Mouse (Mus musculus): ENCODE data around the gene Grrp1. TPM values are rescaled to one million over a fixed set of nuclear protein-coding genes. Genes with fewer than 3 reads are reported as not detected.
A peak's percentile ranks its signal among the peaks of the same experiment; 100 is the strongest.

Grrp1 gene
- polyA plus RNA-seq, 1 experiment from 2014 or later = 6.2 TPM

- Histone ChIP-seq H3K36me3 (ENCODE audit: control insufficient read depth, insufficient read depth, low read length) (no peaks in the 10 kb centered on the region), H3K27ac (replicated peaks in 1 of 2; ENCODE audit: control insufficient read depth in 1 of 2, insufficient read depth in 1 of 2, low read depth in 2 of 2, low read length in 2 of 2) (no peak overlapping the region), H3K4me2 (ENCODE audit: low read length) (peak overlapping the region; percentile 78), H3K9ac (ENCODE audit: low read length) (peak overlapping the region; percentile 48), H3K27me3 (ENCODE audit: control insufficient read depth, insufficient read depth, low read length) (no peaks in the 10 kb centered on the region; the same call in none of the 2 replicates), H3K4me3 (ENCODE audit: control insufficient read depth in 1 of 2, insufficient read depth in 1 of 2, low read depth in 1 of 2, low read length in 2 of 2) (peak overlapping the region; percentile 46 to 47), H3K9me3 (ENCODE audit: control insufficient read depth, low read length) (no peaks in the 10 kb centered on the region), H3K4me1 (ENCODE audit: control insufficient read depth in 2 of 2, insufficient read depth in 2 of 2, low read length in 2 of 2) (peaks cover 11 to 12% of the 10 kb centered on the region in 2 experiments; a peak in 3 of 4 replicates)
- 23% methylated on average over 19 of the region's 19 CpGs for WGBS
- ATAC-seq (ENCODE audit: insufficient number of reproducible peaks, insufficient read depth, low FRiP score, low read depth) = no peak
These were observed 16.2 kb downstream of the Grrp1 start for GRCm38 (mm10) chr4:134237582-134238278.

GRCm38 (mm10) chr4:134234876-134235275 lies 19.0 kb downstream of the Grrp1 start:
- H3K9ac ChIP-seq (ENCODE audit: low read length) = no peak overlapping the region
- H3K27me3 ChIP-seq (ENCODE audit: control insufficient read depth, insufficient read depth, low read length) = peaks cover 4% of the 10 kb centered on the region
- no peaks in the 10 kb centered on the region for H3K36me3 ChIP-seq (ENCODE audit: control insufficient read depth, insufficient read depth, low read length)
- H3K4me2 ChIP-seq (ENCODE audit: low read length) = no peak overlapping the region
- no peak overlapping the region for H3K4me3 ChIP-seq (ENCODE audit: control insufficient read depth in 1 of 2, insufficient read depth in 1 of 2, low read depth in 1 of 2, low read length in 2 of 2)
- no peaks in the 10 kb centered on the region for H3K9me3 ChIP-seq (ENCODE audit: control insufficient read depth, low read length)
- H3K4me1 ChIP-seq (ENCODE audit: control insufficient read depth in 2 of 2, insufficient read depth in 2 of 2, low read length in 2 of 2) = peaks cover 11 to 12% of the 10 kb centered on the region in 2 experiments; a peak in 3 of 4 replicates
- WGBS = 58% methylated on average over 5 of the region's 5 CpGs
- H3K27ac ChIP-seq (replicated peaks in 1 of 2; ENCODE audit: control insufficient read depth in 1 of 2, insufficient read depth in 1 of 2, low read depth in 2 of 2, low read length in 2 of 2) = no peak overlapping the region
- ATAC-seq (ENCODE audit: insufficient number of reproducible peaks, insufficient read depth, low FRiP score, low read depth) = no peak

- H3K27ac ChIP-seq (replicated peaks in 1 of 2; ENCODE audit: control insufficient read depth in 1 of 2, insufficient read depth in 1 of 2, low read depth in 2 of 2, low read length in 2 of 2) = no peak overlapping the region
- H3K4me1 ChIP-seq (ENCODE audit: control insufficient read depth in 2 of 2, insufficient read depth in 2 of 2, low read length in 2 of 2) = no peaks in the 10 kb centered on the region
- no peak overlapping the region for H3K4me2 ChIP-seq (ENCODE audit: low read length)
- WGBS = 28% methylated on average over 8 of the region's 8 CpGs
- H3K9ac ChIP-seq (ENCODE audit: low read length) = no peak overlapping the region
- no peaks in the 10 kb centered on the region for H3K9me3 ChIP-seq (ENCODE audit: control insufficient read depth, low read length)
- ATAC-seq (ENCODE audit: insufficient number of reproducible peaks, insufficient read depth, low FRiP score, low read depth) = no peak
- no peaks in the 10 kb centered on the region for H3K36me3 ChIP-seq (ENCODE audit: control insufficient read depth, insufficient read depth, low read length)
- no peak overlapping the region for H3K4me3 ChIP-seq (ENCODE audit: control insufficient read depth in 1 of 2, insufficient read depth in 1 of 2, low read depth in 1 of 2, low read length in 2 of 2)
- H3K27me3 ChIP-seq (ENCODE audit: control insufficient read depth, insufficient read depth, low read length) = peaks cover 4% of the 10 kb centered on the region; the same call in 1 of the 2 replicates
These were observed 23.5 kb downstream of the Grrp1 start for GRCm38 (mm10) chr4:134230431-134230830.

GRCm38 (mm10) chr4:134227194-134227593 lies 26.7 kb downstream of the Grrp1 start, which contains the start of gene Catsper4:
Catsper4 (minus strand) TSS chr4:134227383.
- Histone ChIP-seq H3K4me1 (ENCODE audit: control insufficient read depth in 2 of 2, insufficient read depth in 2 of 2, low read length in 2 of 2) (no peaks in the 10 kb centered on the region), H3K36me3 (ENCODE audit: control insufficient read depth, insufficient read depth, low read length) (no peaks in the 10 kb centered on the region), H3K27me3 (ENCODE audit: control insufficient read depth, insufficient read depth, low read length) (peaks cover 4% of the 10 kb centered on the region; the same call in 1 of the 2 replicates), H3K9me3 (ENCODE audit: control insufficient read depth, low read length) (no peaks in the 10 kb centered on the region), H3K27ac (replicated peaks in 1 of 2; ENCODE audit: control insufficient read depth in 1 of 2, insufficient read depth in 1 of 2, low read depth in 2 of 2, low read length in 2 of 2) (no peak within 1 kb of the TSS), H3K4me2 (ENCODE audit: low read length) (no peak within 1 kb of the TSS), H3K9ac (ENCODE audit: low read length) (no peak within 1 kb of the TSS), H3K4me3 (ENCODE audit: control insufficient read depth in 1 of 2, insufficient read depth in 1 of 2, low read depth in 1 of 2, low read length in 2 of 2) (no peak within 1 kb of the TSS)
- 60% methylated on average over 8 of the region's 8 CpGs for WGBS
- no peak for ATAC-seq (ENCODE audit: insufficient number of reproducible peaks, insufficient read depth, low FRiP score, low read depth)

- ATAC-seq (ENCODE audit: insufficient number of reproducible peaks, insufficient read depth, low FRiP score, low read depth) = no peak
- H3K4me3 ChIP-seq (ENCODE audit: control insufficient read depth in 1 of 2, insufficient read depth in 1 of 2, low read depth in 1 of 2, low read length in 2 of 2) = no peak overlapping the region
- no peaks in the 10 kb centered on the region for H3K36me3 ChIP-seq (ENCODE audit: control insufficient read depth, insufficient read depth, low read length)
- no peak overlapping the region for H3K4me2 ChIP-seq (ENCODE audit: low read length)
- H3K27me3 ChIP-seq (ENCODE audit: control insufficient read depth, insufficient read depth, low read length) = no peaks in the 10 kb centered on the region
- H3K4me1 ChIP-seq (ENCODE audit: control insufficient read depth in 2 of 2, insufficient read depth in 2 of 2, low read length in 2 of 2) = no peaks in the 10 kb centered on the region
- WGBS = 57% methylated on average over 11 of the region's 11 CpGs
- no peak overlapping the region for H3K27ac ChIP-seq (replicated peaks in 1 of 2; ENCODE audit: control insufficient read depth in 1 of 2, insufficient read depth in 1 of 2, low read depth in 2 of 2, low read length in 2 of 2)
- H3K9me3 ChIP-seq (ENCODE audit: control insufficient read depth, low read length) = no peaks in the 10 kb centered on the region
- no peak overlapping the region for H3K9ac ChIP-seq (ENCODE audit: low read length)
These were observed 30.9 kb downstream of the Grrp1 start for GRCm38 (mm10) chr4:134222793-134223600.

- H3K27me3 ChIP-seq (ENCODE audit: control insufficient read depth, insufficient read depth, low read length) = no peaks in the 10 kb centered on the region
- H3K9me3 ChIP-seq (ENCODE audit: control insufficient read depth, low read length) = no peaks in the 10 kb centered on the region
- WGBS = 63% methylated on average over 6 of the region's 6 CpGs
- H3K36me3 ChIP-seq (ENCODE audit: control insufficient read depth, insufficient read depth, low read length) = no peaks in the 10 kb centered on the region
- no peak overlapping the region for H3K27ac ChIP-seq (replicated peaks in 1 of 2; ENCODE audit: control insufficient read depth in 1 of 2, insufficient read depth in 1 of 2, low read depth in 2 of 2, low read length in 2 of 2)
- no peak overlapping the region for H3K4me3 ChIP-seq (ENCODE audit: control insufficient read depth in 1 of 2, insufficient read depth in 1 of 2, low read depth in 1 of 2, low read length in 2 of 2)
- no peak overlapping the region for H3K4me2 ChIP-seq (ENCODE audit: low read length)
- ATAC-seq (ENCODE audit: insufficient number of reproducible peaks, insufficient read depth, low FRiP score, low read depth) = no peak
- H3K4me1 ChIP-seq (ENCODE audit: control insufficient read depth in 2 of 2, insufficient read depth in 2 of 2, low read length in 2 of 2) = peaks cover 0 to 2% of the 10 kb centered on the region in 2 experiments; a peak in 1 of 4 replicates
- H3K9ac ChIP-seq (ENCODE audit: low read length) = no peak overlapping the region
These were observed 47.3 kb downstream of the Grrp1 start for GRCm38 (mm10) chr4:134206488-134207053.

GRCm38 (mm10) chr4:134203340-134203896 lies 50.5 kb downstream of the Grrp1 start:
- Histone ChIP-seq H3K27ac (replicated peaks in 1 of 2; ENCODE audit: control insufficient read depth in 1 of 2, insufficient read depth in 1 of 2, low read depth in 2 of 2, low read length in 2 of 2) (no peak overlapping the region), H3K9me3 (ENCODE audit: control insufficient read depth, low read length) (no peaks in the 10 kb centered on the region), H3K36me3 (ENCODE audit: control insufficient read depth, insufficient read depth, low read length) (no peaks in the 10 kb centered on the region), H3K4me1 (ENCODE audit: control insufficient read depth in 2 of 2, insufficient read depth in 2 of 2, low read length in 2 of 2) (no peaks in the 10 kb centered on the region), H3K4me2 (ENCODE audit: low read length) (no peak overlapping the region), H3K9ac (ENCODE audit: low read length) (no peak overlapping the region), H3K4me3 (ENCODE audit: control insufficient read depth in 1 of 2, insufficient read depth in 1 of 2, low read depth in 1 of 2, low read length in 2 of 2) (no peak overlapping the region), H3K27me3 (ENCODE audit: control insufficient read depth, insufficient read depth, low read length) (no peaks in the 10 kb centered on the region)
- WGBS = 81% methylated on average over 17 of the region's 17 CpGs
- ATAC-seq (ENCODE audit: insufficient number of reproducible peaks, insufficient read depth, low FRiP score, low read depth) = no peak
